Mouse (Mus musculus): ENCODE results near the gene Intu.
A peak's percentile ranks its signal among the peaks of the same experiment; 100 is the strongest.

Gene Intu

DNA sequence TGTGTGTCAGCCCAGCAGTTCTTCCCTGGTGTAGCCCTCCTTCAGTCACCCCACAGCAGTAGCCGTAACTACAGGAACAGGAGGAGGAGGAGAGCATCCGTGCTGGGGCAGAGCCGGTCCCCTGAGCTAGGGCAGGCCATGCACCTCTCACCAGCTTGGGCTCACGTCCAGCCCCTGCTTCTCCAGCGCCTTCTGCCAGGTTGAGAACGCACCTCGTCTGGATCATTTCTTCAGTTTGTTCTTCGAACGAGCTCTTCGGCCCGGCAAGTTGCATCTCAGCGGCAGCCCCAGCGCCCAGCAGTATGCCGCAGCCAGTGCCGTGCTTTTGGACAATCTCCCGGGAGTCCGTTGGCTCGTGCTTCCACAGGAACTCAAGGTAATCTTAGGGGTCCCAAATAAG lies 152.1 kb downstream of the Intu start:
- no peak for DNase-seq (ENCODE audit: low spot score)

DNA sequence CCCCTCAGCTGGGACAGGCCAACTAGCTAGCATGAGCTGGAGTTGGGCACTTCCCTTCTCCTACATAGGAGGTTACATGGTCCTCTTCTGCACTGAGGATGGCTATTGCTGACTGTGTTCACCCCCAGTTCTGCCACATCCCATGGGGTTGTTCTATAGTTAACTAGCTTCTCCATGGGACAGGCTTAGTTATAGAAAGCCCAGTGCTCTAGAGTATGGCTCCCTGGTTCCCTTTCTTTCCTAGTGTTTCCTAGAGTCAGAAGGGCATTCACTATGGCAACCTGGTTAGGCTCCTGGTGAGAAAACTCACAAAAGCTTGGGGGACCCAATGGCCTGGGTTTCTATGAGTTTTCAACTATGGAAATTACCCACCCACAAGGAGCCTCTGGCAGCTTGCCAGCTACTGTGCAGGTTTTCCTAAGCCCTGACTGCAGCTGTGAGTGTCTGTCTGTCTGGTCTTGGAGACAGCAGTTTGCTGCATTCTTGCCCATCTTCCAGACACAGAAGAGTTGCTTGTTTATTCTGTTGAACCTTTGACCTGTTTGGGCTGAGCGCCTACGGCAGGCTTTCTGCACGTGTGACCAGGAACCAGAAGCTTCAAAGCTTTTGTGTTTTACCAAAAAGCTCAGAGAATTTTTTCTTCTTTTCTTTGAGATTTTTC lies 154.9 kb downstream of the Intu start:
- no peak for DNase-seq (ENCODE audit: low spot score)

DNA sequence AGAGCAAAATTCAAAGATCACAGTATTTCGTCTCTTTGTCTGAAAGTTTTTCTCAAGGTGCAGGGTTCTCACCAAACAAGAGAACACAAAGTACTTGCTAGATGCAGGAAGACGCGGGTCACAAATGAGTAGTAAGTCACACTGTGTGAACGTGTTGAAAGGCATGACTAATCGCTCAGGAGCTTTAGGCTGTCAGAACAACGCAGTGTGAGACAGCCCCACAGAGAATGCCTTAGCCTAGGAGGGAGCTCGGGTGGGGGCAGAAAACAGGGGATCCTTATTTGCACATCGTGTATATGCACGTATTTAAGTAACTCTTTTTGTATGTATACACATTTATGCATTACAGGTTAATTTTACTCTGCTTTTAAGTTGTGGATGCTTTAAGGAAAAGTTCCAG lies 155.8 kb downstream of the Intu start:
- DNase-seq (ENCODE audit: low spot score), result no peak

DNA sequence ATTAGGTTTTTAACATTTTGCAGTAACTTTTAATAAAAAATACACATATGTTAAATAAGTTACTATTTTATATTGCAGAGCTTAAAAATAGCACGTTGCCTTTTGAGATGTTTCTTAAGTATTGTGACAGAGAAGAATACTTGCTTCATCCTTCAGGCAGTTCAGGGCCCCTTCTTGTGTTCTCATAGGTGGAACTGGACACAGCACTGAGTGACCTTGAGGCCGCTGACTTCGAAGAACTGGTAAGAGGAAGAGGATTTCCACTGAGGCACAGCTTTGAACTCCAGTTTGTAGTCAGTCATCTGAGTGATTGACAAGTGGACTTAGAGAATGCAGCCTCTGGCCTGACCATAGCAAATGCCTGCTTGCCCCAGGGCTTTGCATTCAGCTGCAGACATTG lies 156.5 kb downstream of the Intu start:
- DNase-seq (ENCODE audit: low spot score), result no peak

DNA sequence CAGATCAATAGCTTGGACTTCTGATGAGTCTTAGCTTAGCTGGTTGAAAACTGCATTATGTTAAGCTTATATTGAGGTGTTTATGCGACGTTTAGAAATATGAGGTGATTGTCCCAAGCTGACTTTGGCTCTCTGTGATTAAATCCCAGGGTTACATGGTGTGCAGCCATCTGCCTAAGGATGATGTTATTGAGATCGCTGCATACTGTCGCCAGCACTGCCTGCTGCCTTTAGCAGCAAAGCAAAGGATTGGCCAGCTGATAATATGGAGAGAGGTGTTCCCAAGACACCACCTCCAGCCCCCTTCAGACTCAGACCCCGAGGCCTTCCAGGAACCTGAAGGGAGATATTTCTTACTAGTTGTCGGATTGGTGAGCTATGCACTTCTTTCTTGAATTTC lies 160.5 kb downstream of the Intu start:
- no peak for DNase-seq (ENCODE audit: low spot score)

DNA sequence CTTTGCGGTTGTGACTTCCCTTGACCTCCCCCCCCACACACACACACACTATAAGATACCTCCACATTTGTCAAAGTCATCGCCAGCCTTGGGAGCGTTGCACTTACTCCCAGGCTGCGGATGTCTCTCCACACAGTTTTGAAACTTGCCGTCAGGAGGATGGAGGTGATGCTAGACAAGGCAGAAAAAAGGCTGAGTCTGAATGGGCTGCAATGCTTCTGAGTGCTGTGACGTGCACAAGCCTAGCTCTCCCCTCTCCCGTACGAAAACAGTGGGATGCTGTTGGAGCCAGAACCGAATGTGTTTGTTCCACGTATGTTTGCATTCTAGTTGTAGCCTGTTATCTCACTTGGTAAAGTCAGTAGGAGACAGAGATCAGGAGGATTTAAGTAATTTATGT lies 162.3 kb downstream of the Intu start:
- DNase-seq (ENCODE audit: low spot score), result no peak

DNA sequence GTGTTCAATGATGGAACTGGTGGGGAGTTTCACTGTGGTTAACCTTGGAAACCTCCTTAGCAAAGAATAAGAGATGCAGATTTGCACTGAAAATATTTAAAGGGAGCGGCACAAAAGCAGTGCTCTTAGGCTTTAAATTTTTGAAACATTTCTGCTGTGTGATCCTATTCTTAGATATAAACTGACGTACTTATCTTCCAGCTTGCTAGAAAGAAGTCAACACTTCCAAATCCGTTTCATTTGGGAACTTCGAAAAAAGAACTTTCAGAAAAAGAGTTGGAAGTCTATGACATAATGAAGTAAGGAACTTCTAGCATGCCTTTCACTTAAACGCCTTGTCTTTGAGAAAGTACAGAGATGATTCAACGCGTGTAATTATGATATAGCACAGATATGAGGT lies 162.9 kb downstream of the Intu start:
- no peak for DNase-seq (ENCODE audit: low spot score)

DNA sequence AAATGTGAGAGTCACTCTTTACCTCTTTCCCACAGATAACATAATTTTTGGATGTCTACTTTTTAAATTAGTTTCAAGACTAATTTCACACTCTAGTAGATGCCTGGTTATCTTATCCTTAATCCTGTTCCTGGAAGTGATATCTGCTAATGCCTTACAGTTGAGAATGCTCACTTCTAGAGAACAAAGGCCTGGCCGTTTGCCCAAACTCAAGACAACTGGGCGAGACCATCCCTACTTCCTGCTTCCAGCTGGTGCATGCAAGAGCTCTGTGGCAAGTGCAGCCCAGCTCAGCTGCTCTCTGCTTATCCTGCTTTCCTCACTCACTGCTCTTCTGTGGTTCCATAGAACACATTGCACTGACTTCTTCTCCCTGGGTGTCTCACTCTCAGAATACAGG lies 163.4 kb downstream of the Intu start:
- DNase-seq (ENCODE audit: low spot score), result no peak

DNA sequence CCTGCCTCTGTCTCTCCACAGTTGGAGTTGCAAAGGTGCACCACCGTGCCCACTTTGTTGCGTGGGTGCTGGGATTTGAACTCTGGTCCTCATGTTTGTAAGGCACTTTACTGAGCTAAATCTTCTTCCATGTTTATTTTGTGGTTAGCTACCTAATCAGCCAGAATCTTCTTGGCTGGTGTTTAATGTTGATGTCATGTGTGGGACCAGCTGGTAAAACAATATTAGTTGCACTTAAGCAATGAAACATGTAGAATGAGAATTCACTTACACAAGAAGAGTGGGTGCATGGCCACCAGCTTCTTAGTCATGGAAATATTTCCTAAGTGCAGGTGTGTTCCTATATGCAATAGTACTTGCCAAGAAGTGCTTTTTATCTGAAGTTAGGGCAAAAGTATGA lies 164.1 kb downstream of the Intu start:
- DNase-seq (ENCODE audit: low spot score), result no peak

DNA sequence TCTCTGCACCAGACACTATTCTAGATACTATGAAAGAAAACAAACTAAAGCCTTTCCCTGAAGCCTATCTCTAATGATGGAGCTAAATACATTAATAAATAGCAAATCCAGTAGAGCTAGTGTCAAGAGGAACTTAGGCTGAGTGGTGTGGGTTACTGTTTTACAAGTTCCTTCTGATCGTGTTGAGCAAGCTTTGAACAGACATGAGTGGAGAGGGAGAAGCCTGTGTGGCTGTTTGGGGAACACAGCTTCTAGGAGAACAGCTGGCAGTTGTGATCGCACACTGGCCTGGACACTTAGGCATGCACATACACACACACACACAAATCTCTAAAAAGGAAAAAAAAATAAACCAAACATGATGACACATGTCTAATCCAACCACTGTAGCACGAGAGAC lies 167.7 kb downstream of the Intu start:
- no peak for DNase-seq (ENCODE audit: low spot score)

DNA sequence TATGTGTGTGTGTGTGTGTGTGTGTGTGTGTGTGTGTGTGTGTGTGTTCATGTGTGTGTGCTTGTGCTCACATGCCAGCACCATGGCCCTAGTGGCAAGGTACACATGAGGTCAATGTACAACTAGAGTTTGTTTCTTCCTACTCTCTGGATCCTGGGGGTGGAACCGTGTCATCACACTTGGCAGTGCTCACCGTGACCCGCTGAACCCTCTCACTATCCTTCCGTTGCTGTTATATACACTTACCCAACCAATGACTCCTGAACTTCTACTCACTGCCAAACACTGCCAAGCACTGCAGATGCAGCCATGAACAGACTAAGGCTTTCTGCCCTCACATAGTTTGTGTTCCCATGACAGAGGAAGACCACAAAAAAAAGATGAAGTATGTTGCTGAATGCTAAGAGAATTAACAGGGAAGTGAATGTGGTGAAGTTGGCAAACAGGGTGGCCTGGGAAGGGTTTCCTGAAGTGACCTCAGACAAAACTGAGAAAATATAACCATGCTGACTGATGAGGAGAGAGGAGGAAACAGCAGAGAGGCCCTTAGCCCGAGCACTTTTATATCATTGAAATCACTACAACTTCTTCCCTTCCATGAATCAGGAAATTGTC lies 173.8 kb downstream of the Intu start:
- no peak for DNase-seq (ENCODE audit: low spot score)

DNA sequence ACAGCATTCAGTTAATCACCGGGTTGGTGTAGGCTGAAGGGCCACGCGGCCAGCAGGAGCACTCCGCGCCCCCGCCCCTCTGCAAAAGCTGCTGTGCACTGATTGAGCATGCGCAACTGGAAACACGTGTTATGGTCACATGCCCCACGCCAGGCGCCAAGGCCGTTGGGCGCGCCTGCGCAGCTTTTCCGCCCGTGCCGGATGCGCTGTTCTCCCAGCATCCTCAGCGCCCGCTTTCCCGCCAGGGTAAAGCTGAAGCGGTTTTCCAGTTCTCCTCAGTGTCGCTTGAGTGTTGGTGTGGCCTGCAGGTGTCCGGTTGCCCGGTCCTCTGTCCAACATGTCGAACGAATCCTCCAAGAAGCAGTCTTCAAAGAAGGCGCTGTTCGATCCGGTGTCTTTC lies 177.6 kb downstream of the Intu start, which contains the start of gene Slc25a31:
Slc25a31 (plus strand) TSS at position 201 of the 400 bp plus-strand sequence.
- no peak for DNase-seq (ENCODE audit: low spot score)

DNA sequence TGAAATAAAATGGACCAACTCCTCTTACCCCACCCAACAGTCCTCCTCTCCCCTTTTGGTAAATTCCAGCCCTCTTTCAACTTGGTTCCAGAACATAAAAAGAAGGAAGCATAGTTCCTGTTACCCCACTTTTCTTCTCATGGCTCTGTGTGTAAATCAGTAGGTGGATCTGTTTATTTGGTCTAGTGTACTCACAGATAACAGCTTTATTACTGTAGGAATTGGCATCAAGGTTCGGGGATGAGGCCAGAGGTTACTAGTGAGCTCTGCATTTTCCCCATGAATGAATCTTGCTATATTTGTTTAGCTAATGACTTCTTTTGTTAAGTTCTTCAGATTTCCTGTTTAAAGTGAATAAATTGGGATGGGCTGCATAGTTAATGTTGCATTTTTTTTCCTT lies 185.0 kb downstream of the Intu start:
- no peak for DNase-seq (ENCODE audit: low spot score)

DNA sequence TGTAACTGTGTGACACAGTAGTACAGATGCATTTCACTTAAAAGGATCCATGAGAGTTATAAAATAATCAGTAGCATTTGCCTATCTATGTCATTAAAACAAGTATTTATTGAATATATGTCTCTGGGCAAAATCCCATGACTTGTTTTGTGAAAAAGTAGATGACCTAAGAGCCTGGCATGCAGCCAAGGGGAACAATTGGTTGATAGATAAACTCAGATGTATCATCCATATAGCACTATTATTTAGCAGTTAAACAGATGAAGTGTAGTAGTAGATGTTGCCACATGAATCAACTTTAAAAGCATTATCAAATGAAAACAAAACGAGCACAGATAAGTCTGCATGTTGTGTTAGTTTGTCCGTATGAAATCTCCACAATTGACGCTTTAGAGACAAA lies 187.9 kb downstream of the Intu start:
- no peak for DNase-seq (ENCODE audit: low spot score)

DNA sequence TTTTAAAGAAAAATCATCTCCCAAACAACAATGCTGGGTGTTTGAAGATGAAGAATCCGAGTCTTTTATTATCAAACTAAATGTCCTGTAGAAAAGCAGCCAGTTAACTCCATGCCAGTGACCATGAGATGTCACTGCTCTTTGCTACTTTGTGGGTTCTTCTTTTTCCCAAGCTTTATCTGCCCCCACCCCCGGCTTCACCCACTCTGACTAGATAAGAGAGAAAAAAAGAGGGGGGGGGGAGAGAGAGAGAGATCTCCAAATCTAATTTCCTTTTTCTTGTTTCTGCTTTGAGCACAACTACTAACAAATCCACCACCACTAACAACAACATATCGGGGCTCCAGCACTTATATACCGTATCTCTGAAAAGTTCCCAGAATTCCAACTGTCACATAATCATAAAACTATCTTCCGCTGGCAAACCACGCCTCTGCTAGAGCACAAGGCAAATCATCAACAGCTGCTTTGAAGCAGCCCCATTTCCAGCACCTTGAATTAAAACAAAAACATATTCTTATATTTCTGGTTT lies 207.4 kb downstream of the Intu start:
- DNase-seq (ENCODE audit: low spot score), result no peak

DNA sequence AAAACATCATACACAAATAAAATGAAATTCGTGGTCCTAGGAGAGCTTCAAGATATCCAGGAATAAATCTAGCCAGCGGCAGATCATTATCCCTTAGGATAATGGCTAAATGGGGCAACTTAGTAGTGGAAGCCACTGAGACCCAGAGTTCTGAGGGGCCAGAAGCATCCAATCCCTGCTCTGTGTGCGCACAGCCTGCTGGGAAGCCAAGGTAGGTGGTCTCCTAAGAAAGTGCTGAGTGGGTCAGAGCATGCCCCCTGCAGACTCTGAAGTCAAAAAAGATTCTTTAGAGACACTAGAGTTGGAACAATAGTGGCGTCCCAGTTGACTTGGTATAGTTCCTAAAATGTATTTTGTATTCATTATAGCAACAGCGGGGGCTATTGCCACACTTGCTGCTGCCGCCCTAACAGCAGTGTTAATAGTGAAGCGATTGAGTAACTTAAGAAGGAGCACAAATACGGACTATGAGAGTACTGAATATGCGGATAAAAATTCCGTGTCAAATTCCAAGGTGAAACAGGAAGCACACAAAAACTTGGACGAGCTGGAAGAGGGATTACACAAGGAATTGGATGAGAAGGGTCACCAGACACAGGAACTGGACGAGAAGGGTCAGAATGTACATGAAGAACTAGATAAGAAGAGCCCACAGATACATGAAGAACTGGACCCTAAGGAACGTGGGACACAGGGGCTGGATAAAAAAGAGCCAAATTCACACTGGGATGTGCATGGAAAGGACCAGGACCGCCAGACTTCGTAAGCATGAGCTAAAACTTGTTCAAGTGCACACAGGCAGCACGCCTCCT lies 213.1 kb downstream of the Intu start, which contains the start of gene Hspa4l:
Hspa4l (plus strand) TSS at position 472 of the 812 bp plus-strand sequence.
- DNase-seq (ENCODE audit: low spot score), result no peak

DNA sequence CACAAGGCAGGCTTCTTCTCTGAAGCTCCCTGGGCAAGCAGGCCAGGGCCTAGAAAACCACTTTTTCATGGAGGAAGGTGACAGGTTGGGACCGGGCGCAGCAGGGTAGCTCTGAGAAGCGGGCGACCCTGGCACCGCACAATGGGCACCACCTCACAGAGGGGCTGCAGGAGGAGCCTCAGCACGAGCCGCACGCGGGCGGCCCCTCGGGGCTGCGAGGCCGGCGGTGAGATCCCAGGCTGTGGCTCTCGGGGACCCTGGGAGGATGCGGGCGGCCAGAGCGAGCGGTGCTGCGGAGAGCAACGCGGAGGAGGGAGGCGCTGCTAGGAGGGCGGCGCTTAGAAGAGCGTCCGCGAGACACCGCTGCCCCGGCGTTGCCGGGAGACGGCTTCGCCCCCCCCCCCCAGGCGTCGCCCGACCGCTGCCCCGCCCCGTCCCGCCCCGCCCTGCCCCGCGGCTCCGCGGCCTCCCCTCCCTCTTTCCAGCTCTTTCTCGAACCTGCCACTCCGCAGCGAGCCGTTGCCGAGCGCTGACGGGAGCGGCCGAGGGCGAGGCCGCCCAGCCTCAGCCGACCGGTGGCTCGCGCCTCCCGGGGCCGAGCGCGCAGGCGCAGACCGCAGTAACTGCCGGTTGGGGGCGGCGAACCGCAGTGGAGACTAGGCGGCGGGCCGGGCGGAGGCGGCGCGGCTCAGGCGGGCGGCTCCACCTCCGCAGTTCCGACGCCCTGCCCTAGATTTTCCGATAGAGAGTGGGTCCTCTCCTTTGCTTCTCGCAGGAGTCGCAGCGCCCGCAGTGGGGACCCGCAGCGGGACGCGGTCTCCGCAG lies 214.0 kb downstream of the Intu start:
- peak; percentile 88 for DNase-seq (ENCODE audit: low spot score)

DNA sequence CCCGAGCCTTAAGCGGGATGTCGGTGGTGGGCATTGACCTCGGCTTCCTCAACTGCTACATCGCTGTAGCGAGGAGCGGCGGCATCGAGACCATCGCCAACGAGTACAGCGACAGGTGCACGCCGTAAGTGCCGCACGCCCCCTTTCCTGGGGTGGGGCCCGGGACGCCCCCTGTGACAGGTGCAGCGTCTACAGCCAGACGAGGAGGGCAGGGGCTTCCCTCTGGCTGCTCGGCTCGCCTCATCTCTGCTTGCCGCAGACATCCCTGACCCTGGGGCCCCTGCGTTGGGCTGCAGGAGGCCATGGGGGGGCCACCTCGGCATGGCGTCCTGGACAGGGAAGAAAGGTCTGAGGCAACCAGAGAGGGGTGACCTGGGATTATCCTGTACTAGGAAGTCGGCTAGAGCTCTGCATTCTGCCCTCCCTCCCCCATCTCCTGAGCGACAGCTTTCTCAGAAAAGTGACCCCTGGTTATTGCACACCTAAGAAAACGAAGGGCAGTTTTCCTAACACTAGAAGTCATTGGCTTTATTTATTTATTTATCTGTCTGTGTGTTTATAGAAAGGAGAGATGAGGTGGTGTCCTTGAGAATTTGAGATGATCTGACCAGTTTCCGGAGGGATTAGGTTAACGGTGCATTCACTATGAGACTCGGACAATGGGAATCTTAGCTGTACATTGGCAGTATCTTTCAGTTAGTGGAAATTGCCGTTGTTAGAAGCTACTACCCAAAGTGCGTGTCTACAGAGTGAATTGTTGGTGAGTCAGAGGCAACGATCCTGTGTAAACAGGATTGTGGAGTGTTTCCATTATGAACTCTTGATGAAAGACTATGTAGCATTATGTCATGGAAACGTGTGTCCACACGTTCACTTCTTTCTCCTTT lies 214.8 kb downstream of the Intu start:
- no peak for DNase-seq (ENCODE audit: low spot score)

Data from urinary bladder, postnatal 25 days (tissue).